8 mouse cellular contexts compared by ENCODE assay signal in genomic region chr5:109923261-109924071, GRCm38 (mm10). TPM values are rescaled to one million over a fixed set of nuclear protein-coding genes. Genes with fewer than 3 reads are reported as not detected.
DNase-seq lines count a peak whose midpoint lies in the region; ATAC-seq and TF ChIP-seq lines count a peak whose summit lies in the region.
"Not testable (repeated sequence)": the region's sequence is repeated elsewhere in the genome, so short reads cannot be mapped to it uniquely, and the experiment has no call there.

Gm15446 (plus strand) TSS chr5:109923400.

- in situ Hi-C loops in ES-E14 (cut with MboI; ENCODE audit: low sequenced_read_pairs in 2 of 2, unreplicated experiment in 2 of 2) = not testable (repeated sequence)

- peak within 1 kb of the TSS; percentile 75 for H3K9ac ChIP-seq in ES-E14 (ENCODE audit: insufficient read depth, low read depth, low read length, poor library complexity, severe bottlenecking)
- peak within 1 kb of the TSS; percentile 64 for H3K9ac ChIP-seq in forebrain, embryonic 15.5 days (replicated peaks)

- H3K36me3 ChIP-seq in ES-E14 (ENCODE audit: control insufficient read depth, insufficient read depth, low read length, poor library complexity, severe bottlenecking); forebrain, embryonic 15.5 days: not testable (repeated sequence)

- peak; percentile 62 for DNase-seq in ES-E14 (ENCODE audit: low read depth, low spot score)
- peak; percentile 86 for DNase-seq in cerebellum, adult 11-12 months
- DNase-seq in heart, postnatal 25 days (ENCODE audit: low spot score) = peak; percentile 84
- DNase-seq in layer of hippocampus, adult 18-20 months (ENCODE audit: low spot score in 2 of 2) = peak; percentile 88 to 94
- peak; percentile 93 for DNase-seq in lung, adult 2 months
- peak; percentile 77 to 83 for DNase-seq in thymus, adult 18-20 months

- intact Hi-C loops in heart, postnatal 25 days (cut with DNase I) = loop anchor here (5.0 kb wide), 1 partner anchor 61 kb away; no protein-coding TSS in a partner anchor

- H3K9me3 ChIP-seq in ES-E14 (ENCODE audit: control insufficient read depth, insufficient read depth, low read depth, low read length); forebrain, embryonic 15.5 days: not testable (repeated sequence)

- H3K4me3 ChIP-seq in ES-E14 (ENCODE audit: insufficient read depth in 1 of 2, low read depth in 1 of 2, low read length in 2 of 2, poor library complexity in 1 of 2, severe bottlenecking in 1 of 2) = peak within 1 kb of the TSS; percentile 68 to 74
- peak within 1 kb of the TSS; percentile 60 for H3K4me3 ChIP-seq in forebrain, embryonic 15.5 days
- peak within 1 kb of the TSS; percentile 76 for H3K4me3 ChIP-seq in lung, adult 2 months (replicated peaks; ENCODE audit: extremely low read depth, low read depth, low read length)

- H3K27me3 ChIP-seq in forebrain, embryonic 15.5 days = not testable (repeated sequence)

- peak; percentile 19; the same call in 1 of the 2 replicates for TF ChIP-seq POLR2A in lung, adult 2 months (IDR thresholded peaks at IDR 0.05; ENCODE audit: borderline replicate concordance, extremely low read depth, low read depth, low read length)

- H3K4me2 ChIP-seq in forebrain, embryonic 15.5 days (replicated peaks) = peak within 1 kb of the TSS; percentile 67

- H3K27ac ChIP-seq in ES-E14 (ENCODE audit: insufficient read depth, low read depth, low read length, poor library complexity, severe bottlenecking) = peak within 1 kb of the TSS; percentile 57; the same call in 1 of the 2 replicates
- H3K27ac ChIP-seq in forebrain, embryonic 15.5 days (replicated peaks) = 0 out of 2 replicates have a peak within 1 kb of the TSS, but pooled peaks have one; percentile 37

- TF ChIP-seq CTCF in lung, adult 2 months (IDR thresholded peaks at IDR 0.05; ENCODE audit: insufficient read depth, low read length) = not testable (repeated sequence)

- peak; percentile 99 for ATAC-seq in forebrain, embryonic 15.5 days (replicated peaks)
- peak; percentile 98 for ATAC-seq in neutrophil, adult 5-6 weeks (ENCODE audit: extremely low read depth, insufficient number of reproducible peaks, low FRiP score, poor library complexity, severe bottlenecking)

- under 1% methylated on average over 22 of the region's 22 CpGs for WGBS in forebrain, embryonic 15.5 days
- WGBS in lung, adult 2 months = under 1% methylated on average over 22 of the region's 22 CpGs

- not testable (repeated sequence) for H3K4me1 ChIP-seq in ES-E14 (ENCODE audit: control insufficient read depth in 2 of 2, insufficient read depth in 2 of 2, low read length in 2 of 2, poor library complexity in 1 of 2); lung, adult 2 months (ENCODE audit: control insufficient read depth, insufficient read depth, low read length)
- H3K4me1 ChIP-seq in forebrain, embryonic 15.5 days = peaks cover 11% of the 10 kb centered on the region

RNA-seq across cellular contexts. Expression of gene Gm15446, which starts in this region (rescaled TPM):
- total RNA-seq in ES-E14 (2012; rRNA removed) = 11.3 and 11.8 TPM in 2 replicates
- 0.43 and 0.61 TPM in 2 replicates for polyA plus RNA-seq in forebrain, embryonic 15.5 days (2015; fragmentation: Nextera tagmentation; extraction: Ambion mirVana)
- 1 to 10 TPM; 3.7 to 5.1 TPM for total RNA-seq in heart, postnatal 25 days (2021)
- total RNA-seq in layer of hippocampus, adult 18-20 months (2021) = 10 to 100 TPM; 35.0 to 38.6 TPM
- polyA plus RNA-seq in lung, adult 2 months (2012; rRNA removed) = 1.3 and 2.0 TPM in 2 replicates
- total RNA-seq in neutrophil, adult 5-6 weeks (2017) = 21.0 and 65.9 TPM in 2 replicates

Comparison
In these comparisons a context has a peak if more than half of its experiments do, and no peak if none do; other contexts are left out.
1. Peak in every context shown above with its lines: DNase-seq, ATAC-seq, H3K4me3 ChIP-seq and H3K27ac ChIP-seq.
2. Peak in ATAC-seq, H3K4me3 ChIP-seq, H3K27ac ChIP-seq, H3K9ac ChIP-seq and H3K4me2 ChIP-seq in forebrain, embryonic 15.5 days; RNA of the gene not detected or under 1 TPM.